Mouse (Mus musculus) neural tube, embryonic 14.5 days (tissue): ENCODE measurements around the gene Doc2a. TPM values are rescaled to one million over a fixed set of nuclear protein-coding genes. Genes with fewer than 3 reads are reported as not detected.

ENCODE experiments used
- ATAC-seq: fragments of 200-750 bp; cut with Nextera tagmentation; 2 replicates; pipeline ENCODE4 v1.8.0; 2017; ENCODE audit warnings: low read depth, mild to moderate bottlenecking, moderate TSS enrichment, moderate library complexity
- H3K27ac ChIP-seq: fragments of 300-500 bp; sonication (generic); 2 replicates; pipeline ENCODE4 v1.5.1; 2014; ENCODE audit warnings: low read depth, mild to moderate bottlenecking, control low read depth, low read length, moderate library complexity, mixed read lengths
- H3K27me3 ChIP-seq: fragments of 300-500 bp; sonication (generic); 2 replicates; pipeline ENCODE4 v1.6.1; 2014; ENCODE audit warnings: low read length; ENCODE audit not compliant: control insufficient read depth, insufficient read depth
- H3K36me3 ChIP-seq: fragments of 300-500 bp; sonication (generic); 2 replicates; pipeline ENCODE4 v1.6.1; 2014; ENCODE audit warnings: low read length, mixed read lengths; ENCODE audit not compliant: control insufficient read depth, insufficient read depth
- H3K4me1 ChIP-seq: fragments of 300-500 bp; sonication (generic); 2 replicates; pipeline ENCODE4 v1.6.1; 2014; ENCODE audit warnings: low read length; ENCODE audit not compliant: control insufficient read depth, insufficient read depth
- H3K4me2 ChIP-seq: fragments of 300-500 bp; sonication (generic); 2 replicates; pipeline ENCODE4 v1.6.1; 2014; ENCODE audit warnings: mild to moderate bottlenecking, low read depth, low read length, control low read depth
- H3K4me3 ChIP-seq: fragments of 300-500 bp; sonication (generic); 2 replicates; pipeline ENCODE4 v1.5.1; 2014; ENCODE audit warnings: low read depth, low read length, control low read depth, mixed read lengths
- H3K9ac ChIP-seq: fragments of 300-500 bp; sonication (generic); replicated peaks from 2 replicates; pipeline ENCODE4 v1.6.1; 2014; ENCODE audit warnings: low read depth, mild to moderate bottlenecking, control low read depth, low read length, mixed read lengths
- H3K9me3 ChIP-seq: fragments of 300-500 bp; sonication (generic); 2 replicates; pipeline ENCODE4 v1.6.1; 2016; ENCODE audit warnings: low read length; ENCODE audit not compliant: control insufficient read depth
- WGBS: fragments of 180-500 bp; shearing (Covaris S2); extraction: QIAGEN DNeasy Blood & Tissue Kit; methylation state at CpG from one replicate; pipeline ENCODE4 v1.1.7; 2014; 5-methylcytosine and 5-hydroxymethylcytosine counted together
- polyA plus RNA-seq: library from polyadenylated mRNA; unstranded; fragments of >200 nt; fragmentation: Nextera tagmentation; extraction: Ambion mirVana; gene quantifications from 2 replicates; pipeline ENCODE4 v1.2.1, GENCODE M21; 2014

Doc2a gene
- polyA plus RNA-seq, 1 experiment from 2014 or later, result 20.2 TPM

GRCm38 (mm10) chr7:126870520-126870891 is 23.3 kb downstream of the Doc2a start:
- no peaks in the 10 kb centered on the region for H3K4me1 ChIP-seq
- H3K4me3 ChIP-seq, result no peak overlapping the region
- ATAC-seq, result no peak
- H3K27me3 ChIP-seq, result no peaks in the 10 kb centered on the region
- 100% methylated on average over 2 of the region's 2 CpGs for WGBS
- no peak overlapping the region for H3K9ac ChIP-seq
- H3K4me2 ChIP-seq, result no peak overlapping the region
- H3K36me3 ChIP-seq, result peaks cover 93% of the 10 kb centered on the region
- H3K9me3 ChIP-seq, result no peaks in the 10 kb centered on the region
- no peak overlapping the region for H3K27ac ChIP-seq

- WGBS, result 100% methylated on average over 1 of the region's 1 CpGs
- no peak for ATAC-seq
- Histone ChIP-seq H3K4me1 (peaks cover 16% of the 10 kb centered on the region), H3K4me3 (no peak overlapping the region), H3K9ac (no peak overlapping the region), H3K36me3 (peaks cover 73% of the 10 kb centered on the region), H3K27me3 (no peaks in the 10 kb centered on the region), H3K27ac (no peak overlapping the region), H3K4me2 (no peak overlapping the region), H3K9me3 (no peaks in the 10 kb centered on the region)
Measured at GRCm38 (mm10) chr7:126877239-126877638, 30.0 kb downstream of the Doc2a start.

DNA sequence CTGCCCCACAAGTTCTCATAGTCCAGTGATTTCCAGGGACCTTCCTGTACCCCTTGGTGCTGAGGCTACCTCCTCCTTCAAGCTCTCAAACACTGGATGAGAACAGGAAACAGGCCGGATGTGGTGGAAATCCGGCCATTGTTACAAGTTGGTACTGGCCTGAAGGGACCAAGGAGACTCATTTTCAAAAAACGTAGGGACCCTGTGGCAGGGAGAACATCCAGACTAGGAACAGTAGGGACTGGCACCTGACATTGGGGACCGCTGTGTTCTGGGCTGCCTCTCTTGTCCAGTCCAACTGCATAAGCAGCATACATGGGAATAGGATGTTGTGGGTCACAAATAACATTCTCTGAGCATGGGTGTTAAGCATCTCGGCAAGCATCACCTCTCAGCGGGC is 33.8 kb downstream of the Doc2a start:
- Histone ChIP-seq H3K4me1 (peaks cover 30% of the 10 kb centered on the region), H3K9me3 (no peaks in the 10 kb centered on the region), H3K27me3 (no peaks in the 10 kb centered on the region), H3K36me3 (peaks cover 35% of the 10 kb centered on the region), H3K4me2 (peak overlapping the region; percentile 99; the same call in 1 of the 2 replicates), H3K9ac (peak overlapping the region; percentile 42), H3K27ac (no peak overlapping the region), H3K4me3 (peak overlapping the region; percentile 85; the same call in 1 of the 2 replicates)
- 68% methylated on average over 6 of the region's 6 CpGs for WGBS
- ATAC-seq, result no peak

GRCm38 (mm10) chr7:126883731-126884181 is 36.5 kb downstream of the Doc2a start:
- peak overlapping the region; percentile 85 for H3K4me3 ChIP-seq
- H3K9ac ChIP-seq, result peak overlapping the region; percentile 90
- ATAC-seq, result no peak
- no peaks in the 10 kb centered on the region for H3K9me3 ChIP-seq
- under 1% methylated on average over 15 of the region's 15 CpGs for WGBS
- peak overlapping the region; percentile 99 for H3K4me2 ChIP-seq
- peaks cover 13% of the 10 kb centered on the region for H3K36me3 ChIP-seq
- H3K4me1 ChIP-seq, result peaks cover 30% of the 10 kb centered on the region
- H3K27ac ChIP-seq, result peak overlapping the region; percentile 87
- no peaks in the 10 kb centered on the region for H3K27me3 ChIP-seq

DNA sequence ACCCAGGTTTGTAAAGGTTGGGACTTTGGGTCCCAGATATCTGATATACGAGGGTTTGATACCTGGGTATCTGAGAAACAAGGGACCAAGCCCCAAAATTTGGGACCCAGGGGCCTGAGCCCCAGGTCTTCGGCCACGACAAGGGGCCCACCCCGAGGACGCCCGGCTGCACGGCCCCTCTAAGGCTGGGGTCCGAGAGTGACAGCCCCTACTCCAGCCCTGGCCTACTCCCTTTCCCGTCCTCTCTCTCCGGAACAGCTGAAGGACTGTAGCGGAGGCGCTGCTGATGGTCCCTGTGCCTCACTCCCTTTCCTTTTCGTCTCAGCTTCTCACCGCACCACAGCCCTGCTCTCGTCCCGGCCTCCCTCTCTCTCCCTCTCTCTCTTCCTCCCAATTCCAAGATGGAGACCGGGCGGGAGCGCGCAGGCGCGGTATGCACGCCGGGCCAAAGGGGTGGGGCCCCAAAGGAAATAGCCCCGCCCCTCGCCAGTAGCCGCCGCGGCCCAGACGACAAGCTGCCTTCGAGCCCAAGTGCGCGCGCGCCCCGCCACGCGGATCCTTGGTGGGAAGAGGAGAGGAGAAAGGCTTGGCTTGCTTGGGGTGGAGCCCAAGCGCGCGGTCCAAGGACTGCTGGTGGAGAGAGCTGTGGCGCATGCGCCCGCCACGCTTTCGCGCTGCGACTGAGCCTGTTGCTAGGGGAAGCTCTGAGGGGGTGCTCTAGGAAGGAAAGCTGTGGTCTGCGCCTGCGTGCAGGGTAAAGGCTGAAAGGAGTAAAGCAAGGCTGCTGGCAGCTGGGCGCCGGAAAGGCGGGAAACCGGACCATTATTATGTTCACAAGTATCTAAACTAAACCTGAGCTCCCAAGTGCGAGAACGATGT is 37.3 kb downstream of the Doc2a start, which contains the start of gene Taok2:
TSS of gene Taok2 (minus strand) at position 418 of the 879 bp plus-strand sequence.
- H3K4me3 ChIP-seq, result peak within 1 kb of the TSS; percentile 85
- peak within 1 kb of the TSS; percentile 99 for H3K4me2 ChIP-seq
- H3K9ac ChIP-seq, result peak within 1 kb of the TSS; percentile 90
- H3K4me1 ChIP-seq, result peaks cover 30% of the 10 kb centered on the region
- no peaks in the 10 kb centered on the region for H3K9me3 ChIP-seq
- WGBS, result under 1% methylated on average over 56 of the region's 56 CpGs
- H3K36me3 ChIP-seq, result peaks cover 10% of the 10 kb centered on the region
- peak within 1 kb of the TSS; percentile 87 for H3K27ac ChIP-seq
- peak; percentile 98 for ATAC-seq
- no peaks in the 10 kb centered on the region for H3K27me3 ChIP-seq

DNA sequence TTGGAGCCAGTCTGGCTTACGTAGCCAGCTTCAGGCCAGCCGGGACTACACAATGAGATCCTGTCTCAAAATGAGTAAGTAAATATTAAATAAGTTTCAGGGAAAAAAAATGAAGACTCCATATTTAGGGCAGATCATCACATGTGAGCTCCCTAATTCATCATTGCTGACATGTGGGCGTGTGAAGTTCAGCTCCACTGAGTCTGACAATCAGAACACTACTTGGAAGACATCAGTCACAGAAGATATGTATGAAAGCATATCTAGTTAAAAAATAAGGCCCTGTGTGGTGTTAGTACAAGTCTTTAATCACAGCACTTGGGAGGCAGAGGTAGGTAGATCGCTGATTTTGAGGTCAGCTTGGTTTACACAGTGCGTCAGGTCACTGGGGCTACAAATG is 40.1 kb downstream of the Doc2a start:
- no peaks in the 10 kb centered on the region for H3K27me3 ChIP-seq
- WGBS, result 93% methylated on average over 5 of the region's 5 CpGs

GRCm38 (mm10) chr7:126888852-126889251 is 41.6 kb downstream of the Doc2a start:
- Histone ChIP-seq H3K36me3 (no peaks in the 10 kb centered on the region), H3K27ac (no peak overlapping the region), H3K27me3 (no peaks in the 10 kb centered on the region), H3K4me3 (no peak overlapping the region), H3K4me1 (no peaks in the 10 kb centered on the region), H3K9me3 (no peaks in the 10 kb centered on the region), H3K4me2 (no peak overlapping the region), H3K9ac (no peak overlapping the region)
- no peak for ATAC-seq
- 51% methylated on average over 7 of the region's 7 CpGs for WGBS

More for the DNA sequence above, 40.1 kb downstream of the Doc2a start:
- no peak overlapping the region for H3K4me3 ChIP-seq
- ATAC-seq, result no peak
- peaks cover 13% of the 10 kb centered on the region for H3K4me1 ChIP-seq
- H3K9ac ChIP-seq, result no peak overlapping the region
- H3K27ac ChIP-seq, result no peak overlapping the region
- H3K4me2 ChIP-seq, result no peak overlapping the region
- H3K36me3 ChIP-seq, result no peaks in the 10 kb centered on the region
- H3K9me3 ChIP-seq, result no peaks in the 10 kb centered on the region

- no peak overlapping the region for H3K9ac ChIP-seq
Measured at GRCm38 (mm10) chr7:126896912-126897311, 49.7 kb downstream of the Doc2a start.

More at GRCm38 (mm10) chr7:126896912-126897311, 49.7 kb downstream of the Doc2a start:
- no peak for ATAC-seq
- Histone ChIP-seq H3K36me3 (no peaks in the 10 kb centered on the region), H3K4me2 (no peak overlapping the region), H3K9me3 (no peaks in the 10 kb centered on the region), H3K27ac (no peak overlapping the region), H3K27me3 (no peaks in the 10 kb centered on the region), H3K4me3 (peak overlapping the region; percentile 66; the same call in 1 of the 2 replicates), H3K4me1 (peaks cover 11% of the 10 kb centered on the region; the same call in 1 of the 2 replicates)
- WGBS, result 87% methylated on average over 5 of the region's 5 CpGs
